ENCODE assay signal across 8 mouse cellular contexts in the genomic region with DNA sequence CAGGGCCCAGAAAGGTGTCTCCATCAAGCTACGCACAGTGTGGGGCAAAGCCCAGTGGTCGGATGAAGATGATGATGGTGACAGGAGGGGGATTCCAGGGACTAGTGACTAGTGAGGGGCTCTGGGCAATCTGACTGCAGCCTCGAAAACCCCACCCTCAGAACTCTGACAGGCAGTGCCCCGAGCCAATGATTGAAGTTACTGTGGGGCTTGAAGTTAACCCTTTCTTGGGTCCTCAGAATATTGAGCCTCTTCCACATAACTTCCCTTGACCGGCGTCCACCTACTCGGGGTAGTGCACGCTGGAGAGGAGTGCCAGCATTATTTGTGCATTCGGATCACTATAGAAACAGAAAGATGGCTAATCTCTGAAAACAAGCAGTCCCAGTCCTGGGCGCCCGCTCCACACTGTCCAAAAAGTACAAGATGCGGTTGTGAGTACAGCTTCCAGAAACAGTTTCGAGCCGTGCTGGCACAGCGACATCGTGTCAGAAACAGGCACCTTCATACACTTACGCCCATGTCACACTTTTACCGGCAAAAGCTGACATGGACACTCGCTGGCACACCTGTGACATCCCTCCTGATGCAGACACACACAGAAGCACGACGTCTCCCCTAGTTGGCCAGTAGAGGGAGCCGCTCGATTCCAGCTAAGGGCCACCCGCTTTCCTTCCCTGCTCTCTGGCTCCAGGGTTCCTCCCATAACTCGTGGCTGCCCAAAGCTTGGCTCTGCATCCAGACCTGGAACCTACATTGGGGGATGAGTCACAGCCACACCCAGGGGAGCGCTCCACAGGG. TPM values are rescaled to one million over a fixed set of nuclear protein-coding genes. Genes with fewer than 3 reads are reported as not detected.
DNase-seq lines count a peak whose midpoint lies in the region; ATAC-seq and TF ChIP-seq lines count a peak whose summit lies in the region.

No protein-coding gene starts in this region.

- H3K9ac ChIP-seq in MEL (ENCODE audit: control insufficient read depth, low read depth, low read length, poor library complexity, severe bottlenecking), result peak overlapping the region; percentile 72
- H3K9ac ChIP-seq in forebrain, embryonic 16.5 days (replicated peaks; ENCODE audit: low read depth, low read length), result peak overlapping the region; percentile 75
- H3K9ac ChIP-seq in lung, embryonic 14.5 days, result peak overlapping the region; percentile 82
- peak overlapping the region; percentile 89 for H3K9ac ChIP-seq in neural tube, embryonic 15.5 days (replicated peaks)

- H3K9me3 ChIP-seq in MEL (replicated peaks; ENCODE audit: insufficient read depth, low read length), result no peaks in the 10 kb centered on the region
- H3K9me3 ChIP-seq in forebrain, embryonic 16.5 days (ENCODE audit: control insufficient read depth, low read length), result no peaks in the 10 kb centered on the region
- no peaks in the 10 kb centered on the region for H3K9me3 ChIP-seq in lung, embryonic 14.5 days (ENCODE audit: low read depth, low read length)
- H3K9me3 ChIP-seq in neural tube, embryonic 15.5 days (replicated peaks), result no peaks in the 10 kb centered on the region

- TF ChIP-seq POLR2A in MEL (IDR thresholded peaks at IDR 0.05; ENCODE audit: control insufficient read depth in 1 of 2, insufficient read depth in 1 of 2, low read depth in 1 of 2, low read length in 2 of 2, poor library complexity in 1 of 2), result peak in 1 of 2 experiments; percentile 27; a peak in 1 of 4 replicates

- peaks cover 2 to 3% of the 10 kb centered on the region in 2 experiments; a peak in 1 of 4 replicates for H3K4me1 ChIP-seq in MEL (ENCODE audit: control insufficient read depth in 1 of 2, insufficient read depth in 2 of 2, low read length in 2 of 2)
- peaks cover 36% of the 10 kb centered on the region for H3K4me1 ChIP-seq in forebrain, embryonic 16.5 days (replicated peaks; ENCODE audit: control insufficient read depth, insufficient read depth, low read length)
- peaks cover 6% of the 10 kb centered on the region for H3K4me1 ChIP-seq in lung, embryonic 14.5 days (ENCODE audit: insufficient read depth)
- peaks cover 46% of the 10 kb centered on the region for H3K4me1 ChIP-seq in neural tube, embryonic 15.5 days

- H3K27me3 ChIP-seq in MEL (ENCODE audit: control insufficient read depth in 1 of 2, insufficient read depth in 2 of 2, low read length in 2 of 2), result no peaks in the 10 kb centered on the region
- H3K27me3 ChIP-seq in forebrain, embryonic 16.5 days (replicated peaks; ENCODE audit: control insufficient read depth, insufficient read depth, low read length), result no peaks in the 10 kb centered on the region
- H3K27me3 ChIP-seq in lung, embryonic 14.5 days (ENCODE audit: insufficient read depth, low read length), result no peaks in the 10 kb centered on the region
- H3K27me3 ChIP-seq in neural tube, embryonic 15.5 days (replicated peaks), result no peaks in the 10 kb centered on the region

- under 1% methylated on average over 26 of the region's 26 CpGs for WGBS in forebrain, embryonic 16.5 days
- WGBS in lung, embryonic 14.5 days, result under 1% methylated on average over 26 of the region's 26 CpGs
- under 1% methylated on average over 26 of the region's 26 CpGs for WGBS in neural tube, embryonic 15.5 days

- peak; percentile 64 for ATAC-seq in forebrain, embryonic 16.5 days
- ATAC-seq in lung, embryonic 14.5 days (ENCODE audit: insufficient read depth), result peak; percentile 60
- peak; percentile 71 for ATAC-seq in neural tube, embryonic 15.5 days (ENCODE audit: low FRiP score)

- H3K36me3 ChIP-seq in MEL (ENCODE audit: control insufficient read depth in 1 of 2, insufficient read depth in 2 of 2, low read length in 2 of 2), result no peaks in the 10 kb centered on the region
- H3K36me3 ChIP-seq in forebrain, embryonic 16.5 days (ENCODE audit: control insufficient read depth, insufficient read depth), result no peaks in the 10 kb centered on the region
- H3K36me3 ChIP-seq in lung, embryonic 14.5 days (ENCODE audit: insufficient read depth), result no peaks in the 10 kb centered on the region
- no peaks in the 10 kb centered on the region for H3K36me3 ChIP-seq in neural tube, embryonic 15.5 days

- H3K4me2 ChIP-seq in forebrain, embryonic 16.5 days (ENCODE audit: low read length), result peak overlapping the region; percentile 75
- peak overlapping the region; percentile 72 for H3K4me2 ChIP-seq in lung, embryonic 14.5 days
- H3K4me2 ChIP-seq in neural tube, embryonic 15.5 days, result peak overlapping the region; percentile 95

- peak overlapping the region; percentile 66 to 88 for H3K4me3 ChIP-seq in MEL (ENCODE audit: control insufficient read depth in 1 of 2, insufficient read depth in 1 of 2, low read depth in 2 of 2, low read length in 2 of 2)
- H3K4me3 ChIP-seq in forebrain, embryonic 16.5 days (replicated peaks; ENCODE audit: low read length), result peak overlapping the region; percentile 62
- peak overlapping the region; percentile 75 for H3K4me3 ChIP-seq in lung, embryonic 14.5 days (ENCODE audit: low read depth, low read length)
- H3K4me3 ChIP-seq in neural tube, embryonic 15.5 days (replicated peaks), result peak overlapping the region; percentile 85

- no peak overlapping the region; the same call in 1 of the 2 replicates for H3K27ac ChIP-seq in MEL (ENCODE audit: control insufficient read depth, low read depth, low read length)
- peak overlapping the region; percentile 98 for H3K27ac ChIP-seq in forebrain, embryonic 16.5 days (ENCODE audit: low read length)
- H3K27ac ChIP-seq in lung, embryonic 14.5 days (ENCODE audit: low read depth), result peak overlapping the region; percentile 99
- peak overlapping the region; percentile 98 for H3K27ac ChIP-seq in neural tube, embryonic 15.5 days (replicated peaks)

- TF ChIP-seq RAD21 in MEL (IDR thresholded peaks at IDR 0.05; ENCODE audit: low read depth, low read length), result peak; percentile 51

- H3K79me2 ChIP-seq in MEL (ENCODE audit: control insufficient read depth, insufficient read depth, low read length, poor library complexity), result peaks cover 4% of the 10 kb centered on the region; the same call in 1 of the 2 replicates

- no peak for TF ChIP-seq EP300 in MEL (IDR thresholded peaks at IDR 0.05; ENCODE audit: low read depth in 1 of 2, low read length in 2 of 2)

- peak; percentile 83 to 94 (median 90) for TF ChIP-seq CTCF in MEL (IDR thresholded peaks at IDR 0.05 in 2 of 3, conservative IDR thresholded peaks at IDR 0.05 in 1 of 3; ENCODE audit: control insufficient read depth in 1 of 3, insufficient read depth in 1 of 3, low read depth in 2 of 3, low read length in 3 of 3, poor library complexity in 1 of 3, severe bottlenecking in 1 of 3)
- TF ChIP-seq CTCF in lung, embryonic 14.5 days (IDR thresholded peaks at IDR 0.05; ENCODE audit: low read depth), result peak; percentile 95

- DNase-seq in MEL (ENCODE audit: low read depth, low spot score), result peak; percentile 92
- DNase-seq in cerebellum, adult 18-20 months, result peak; percentile 93
- peak; percentile 92 for DNase-seq in heart, postnatal 4 days
- DNase-seq in layer of hippocampus, adult 8-10 months (ENCODE audit: low spot score in 2 of 2), result peak; percentile 84 to 90
- DNase-seq in lung, embryonic 14.5 days, result peak; percentile 95
- peak; percentile 83 for DNase-seq in thymus, postnatal 0 days (ENCODE audit: low spot score)

TF ChIP-seq in MEL, 35 proteins besides CTCF, POLR2A, EP300 and RAD21 (continues in another document):
- peak; percentile 73 for TF ChIP-seq SMC3 (IDR thresholded peaks at IDR 0.05; ENCODE audit: low read depth, low read length)
- no peak for TF ChIP-seq BHLHE40 (IDR thresholded peaks at IDR 0.05; ENCODE audit: borderline replicate concordance, low read depth, low read length)
- no peak for TF ChIP-seq GABPA (IDR thresholded peaks at IDR 0.05; ENCODE audit: low read depth, low read length)
- TF ChIP-seq CHD2 (IDR thresholded peaks at IDR 0.05; ENCODE audit: low read length), result peak; percentile 38; the same call in 1 of the 2 replicates
- peak; percentile 41; the same call in 1 of the 2 replicates for TF ChIP-seq ELF1 (IDR thresholded peaks at IDR 0.05; ENCODE audit: low read depth, low read length)
- no peak for TF ChIP-seq POLR2AphosphoS2 (IDR thresholded peaks at IDR 0.05; ENCODE audit: low read length)

RNA-seq across cellular contexts. Expression of a gene that starts 2.8 kb away (rescaled TPM):
- total RNA-seq in MEL (2012; rRNA removed), result 0.58 and 0.78 TPM in 2 replicates
- 1 to 10 TPM in 1 of 2 experiments, not detected in 1; 5.1 TPM for polyA plus RNA-seq in MEL (2012; ENCODE audit: insufficient read depth in 1 of 2, insufficient read length in 2 of 2, low read depth in 1 of 2, low replicate concordance in 2 of 2, missing spikeins in 1 of 2)
- 13.8 and 15.0 TPM in 2 replicates for polyA plus RNA-seq in forebrain, embryonic 16.5 days (2015; fragmentation: Nextera tagmentation; extraction: Ambion mirVana)
- total RNA-seq in heart, postnatal 4 days (2021), result 10 to 100 TPM; 56.8 to 64.0 TPM
- 10 to 100 TPM; 61.8 to 68.3 (median 64.9) TPM for total RNA-seq in layer of hippocampus, adult 8-10 months (2022)
- polyA plus RNA-seq in lung, embryonic 14.5 days (2014; fragmentation: Nextera tagmentation; extraction: Ambion mirVana), result 16.3 and 17.3 TPM in 2 replicates
- polyA plus RNA-seq in neural tube, embryonic 15.5 days (2015; fragmentation: Nextera tagmentation; extraction: Ambion mirVana), result 9.7 and 11.5 TPM in 2 replicates
- 3.2 and 4.4 TPM in 2 replicates for polyA plus RNA-seq in thymus, postnatal 0 days (2015; fragmentation: Nextera tagmentation; extraction: Ambion mirVana)

RNA-seq across cellular contexts. Expression of a gene that starts 25.1 kb away (rescaled TPM):
- total RNA-seq in MEL (2012; rRNA removed), result not detected in 2 replicates
- polyA plus RNA-seq in MEL (2012; ENCODE audit: insufficient read depth in 1 of 2, insufficient read length in 2 of 2, low read depth in 1 of 2, low replicate concordance in 2 of 2, missing spikeins in 1 of 2), result not detected
- not detected in 2 replicates for polyA plus RNA-seq in forebrain, embryonic 16.5 days (2015; fragmentation: Nextera tagmentation; extraction: Ambion mirVana)
- total RNA-seq in heart, postnatal 4 days (2021), result not detected
- not detected for total RNA-seq in layer of hippocampus, adult 8-10 months (2022)
- polyA plus RNA-seq in lung, embryonic 14.5 days (2014; fragmentation: Nextera tagmentation; extraction: Ambion mirVana), result 0.39 and 0.53 TPM in 2 replicates
- 0.73 TPM in 1 of 2 replicates, not detected in the other for polyA plus RNA-seq in neural tube, embryonic 15.5 days (2015; fragmentation: Nextera tagmentation; extraction: Ambion mirVana)
- polyA plus RNA-seq in thymus, postnatal 0 days (2015; fragmentation: Nextera tagmentation; extraction: Ambion mirVana), result 0.69 and 1.5 TPM in 2 replicates

RNA-seq across cellular contexts. Expression of a gene that starts 38.9 kb away (rescaled TPM):
- total RNA-seq in MEL (2012; rRNA removed), result 0.08 TPM in 1 of 2 replicates, not detected in the other
- polyA plus RNA-seq in MEL (2012; ENCODE audit: insufficient read depth in 1 of 2, insufficient read length in 2 of 2, low read depth in 1 of 2, low replicate concordance in 2 of 2, missing spikeins in 1 of 2), result under 1 TPM in 1 of 2 experiments, not detected in 1; 0.07 TPM
- not detected in 2 replicates for polyA plus RNA-seq in forebrain, embryonic 16.5 days (2015; fragmentation: Nextera tagmentation; extraction: Ambion mirVana)
- total RNA-seq in heart, postnatal 4 days (2021), result not detected
- total RNA-seq in layer of hippocampus, adult 8-10 months (2022), result not detected
- not detected in 2 replicates for polyA plus RNA-seq in lung, embryonic 14.5 days (2014; fragmentation: Nextera tagmentation; extraction: Ambion mirVana)
- 0.09 TPM in 1 of 2 replicates, not detected in the other for polyA plus RNA-seq in neural tube, embryonic 15.5 days (2015; fragmentation: Nextera tagmentation; extraction: Ambion mirVana)
- polyA plus RNA-seq in thymus, postnatal 0 days (2015; fragmentation: Nextera tagmentation; extraction: Ambion mirVana), result not detected in 2 replicates
